Mouse (Mus musculus): ENCODE measurements around the gene Amy2a4. TPM values are rescaled to one million over a fixed set of nuclear protein-coding genes. Genes with fewer than 3 reads are reported as not detected.

The Amy2a4 gene
- polyA plus RNA-seq (2012; rRNA removed; ENCODE audit: low replicate concordance): not detected in 2 replicates

DNA sequence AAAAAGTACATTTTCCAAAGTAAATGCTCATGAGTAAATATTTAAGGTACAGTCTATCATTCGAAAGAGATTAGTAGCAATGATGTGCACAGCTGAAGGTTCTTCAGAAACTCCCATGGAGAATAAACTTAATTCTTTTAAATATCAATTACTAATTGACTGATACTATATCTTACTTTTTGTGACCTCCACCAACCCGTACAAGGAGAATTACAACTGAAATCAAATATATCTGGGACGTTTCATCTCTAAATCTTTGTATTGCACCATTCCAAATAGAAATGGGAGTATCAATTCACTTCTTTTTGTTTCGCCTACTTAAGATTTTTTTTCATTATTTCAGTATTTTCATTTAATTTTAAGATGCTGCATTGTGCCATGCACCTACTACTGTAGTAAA lies at the start of gene Amy2a4:
Gene Amy2a4, minus strand, starts transcription at position 101 of the 400 bp plus-strand sequence.

DNA sequence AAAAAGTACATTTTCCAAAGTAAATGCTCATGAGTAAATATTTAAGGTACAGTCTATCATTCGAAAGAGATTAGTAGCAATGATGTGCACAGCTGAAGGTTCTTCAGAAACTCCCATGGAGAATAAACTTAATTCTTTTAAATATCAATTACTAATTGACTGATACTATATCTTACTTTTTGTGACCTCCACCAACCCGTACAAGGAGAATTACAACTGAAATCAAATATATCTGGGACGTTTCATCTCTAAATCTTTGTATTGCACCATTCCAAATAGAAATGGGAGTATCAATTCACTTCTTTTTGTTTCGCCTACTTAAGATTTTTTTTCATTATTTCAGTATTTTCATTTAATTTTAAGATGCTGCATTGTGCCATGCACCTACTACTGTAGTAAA lies 32.7 kb upstream of the Amy2a4 start, which contains the start of gene Amy2a3:
Gene Amy2a3, minus strand, starts transcription at position 101 of the 400 bp plus-strand sequence.

DNA sequence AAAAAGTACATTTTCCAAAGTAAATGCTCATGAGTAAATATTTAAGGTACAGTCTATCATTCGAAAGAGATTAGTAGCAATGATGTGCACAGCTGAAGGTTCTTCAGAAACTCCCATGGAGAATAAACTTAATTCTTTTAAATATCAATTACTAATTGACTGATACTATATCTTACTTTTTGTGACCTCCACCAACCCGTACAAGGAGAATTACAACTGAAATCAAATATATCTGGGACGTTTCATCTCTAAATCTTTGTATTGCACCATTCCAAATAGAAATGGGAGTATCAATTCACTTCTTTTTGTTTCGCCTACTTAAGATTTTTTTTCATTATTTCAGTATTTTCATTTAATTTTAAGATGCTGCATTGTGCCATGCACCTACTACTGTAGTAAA lies 32.5 kb downstream of the Amy2a4 start, which contains the start of gene Amy2a5:
Gene Amy2a5, minus strand, starts transcription at position 101 of the 400 bp plus-strand sequence.

Other genes starting within 250 kb of the Amy2a4 start
- 0.05 and 0.30 TPM in 2 replicates for gene Amy2a5, start 32.6 kb downstream of the Amy2a4 start, polyA plus RNA-seq (2012; rRNA removed; ENCODE audit: low replicate concordance)
- gene Amy2a3, start 32.6 kb upstream of the Amy2a4 start, polyA plus RNA-seq (2012; rRNA removed; ENCODE audit: low replicate concordance): not detected in 2 replicates
- not detected in 2 replicates for gene Amy2a2, start 65.2 kb upstream of the Amy2a4 start, polyA plus RNA-seq (2012; rRNA removed; ENCODE audit: low replicate concordance)
- not detected in 2 replicates for gene Amy2a1, start 241.0 kb upstream of the Amy2a4 start, polyA plus RNA-seq (2012; rRNA removed; ENCODE audit: low replicate concordance)